Mouse (Mus musculus) erythroid progenitor cell, adult 5-6 weeks (primary cell): ENCODE measurements around the gene Tubg1. TPM values are rescaled to one million over a fixed set of nuclear protein-coding genes. Genes with fewer than 3 reads are reported as not detected.

Experiments used
- ATAC-seq: replicated peaks from 2 replicates; pipeline ENCODE4 v1.8.0; 2016; ENCODE audit warnings: moderate number of reproducible peaks, mild to moderate bottlenecking, moderate TSS enrichment, inconsistent platforms; ENCODE audit not compliant: poor library complexity, low FRiP score, severe bottlenecking
- total RNA-seq, 2 experiments: library from RNA; stranded (forward) in 1 of 2; stranded (reverse) in 1 of 2; fragments of 150-400 nt in 1 of 2; fragments of 186-747, 209-891 nt in 1 of 2; gene quantifications; 2 replicates each; pipeline versions ENCODE4 v1.2.3 to v1.2.4; 2015 to 2017; ENCODE audit warnings: low replicate concordance in 2 of 2

Gene Tubg1
- total RNA-seq, 2 experiments from 2014 or later: 29.3 to 40.7 TPM

DNA sequence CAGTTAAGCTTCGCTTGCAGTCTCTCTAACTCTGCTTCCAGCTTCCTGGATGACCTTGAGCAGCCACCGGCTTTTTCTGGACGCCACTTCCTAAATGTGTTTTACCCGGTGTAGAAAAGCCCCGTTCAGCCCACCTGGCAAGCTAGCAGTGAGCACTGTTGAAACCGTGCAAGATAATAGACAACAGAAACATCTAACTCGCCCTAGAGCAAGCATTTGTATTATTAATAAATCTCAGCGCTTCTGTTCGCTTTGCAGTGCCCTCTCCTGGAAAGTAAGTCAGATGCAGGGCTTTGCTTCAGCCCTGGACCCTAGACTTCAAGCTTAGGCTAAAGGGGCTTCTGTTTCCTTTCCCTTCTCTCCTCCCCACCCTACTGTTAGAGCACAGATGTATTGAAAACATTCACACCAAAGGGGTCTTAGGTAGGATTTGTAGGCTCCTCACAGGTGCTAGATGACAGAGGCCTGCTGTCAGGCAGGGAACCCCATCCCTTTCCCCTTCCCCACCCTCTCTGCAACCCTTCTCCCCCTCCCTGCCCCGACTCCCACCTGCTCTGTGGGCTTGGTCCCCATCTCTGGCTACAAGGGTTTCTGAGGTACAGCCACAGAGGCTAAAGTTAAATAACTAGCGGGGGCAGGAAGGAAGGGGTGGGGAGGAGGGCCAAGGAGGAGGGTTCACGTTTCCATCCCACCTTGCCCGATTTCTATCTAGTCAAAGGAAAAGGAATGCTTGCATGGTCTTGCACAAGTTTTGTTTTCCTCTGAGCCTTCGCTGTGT lies 55.3 kb downstream of the Tubg1 start, which contains the start of gene Ccr10:
Ccr10 (minus strand) TSS at position 593 of the 778 bp plus-strand sequence.
- ATAC-seq: no peak

DNA sequence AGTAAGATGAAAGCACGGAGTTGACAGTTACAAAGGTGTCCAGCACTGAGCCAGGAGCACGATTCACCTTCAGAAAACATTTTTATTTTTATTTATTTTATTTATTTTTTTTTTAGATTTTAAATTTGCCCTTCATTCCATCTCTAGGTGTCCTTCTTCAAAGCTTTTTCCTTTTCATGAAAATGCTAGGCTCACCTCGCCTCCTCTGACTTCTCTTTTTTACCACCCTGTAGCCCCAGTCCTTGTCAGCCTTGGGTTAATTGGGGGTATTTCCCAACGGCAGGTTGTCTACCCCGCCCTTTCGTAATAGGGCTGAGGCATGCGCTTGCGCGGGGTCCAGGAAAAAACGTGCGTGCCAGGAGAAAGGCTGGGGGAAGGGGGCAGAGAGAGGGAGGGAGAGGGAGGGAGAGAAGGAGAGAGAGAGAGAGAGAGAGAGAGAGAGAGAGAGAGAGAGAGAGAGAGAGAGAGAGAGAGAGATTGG lies 55.9 kb downstream of the Tubg1 start:
- ATAC-seq: no peak

Other genes with a start within 250 kb of the Tubg1 start
- 31.0 and 31.4 TPM in 2 replicates for gene Stat3, start 180.4 kb upstream of the Tubg1 start, total RNA-seq (2015; ENCODE audit: low replicate concordance)
- gene Stat3, start 180.4 kb upstream of the Tubg1 start, total RNA-seq (2017; ENCODE audit: low replicate concordance): 26.2 and 26.6 TPM in 2 replicates
- not detected in 2 replicates for gene Cavin1, start 149.1 kb upstream of the Tubg1 start, total RNA-seq (2015; ENCODE audit: low replicate concordance)
- gene Cavin1, start 149.1 kb upstream of the Tubg1 start, total RNA-seq (2017; ENCODE audit: low replicate concordance): not detected in 2 replicates
- 316 and 341 TPM in 2 replicates for gene Atp6v0a1, start 110.5 kb upstream of the Tubg1 start, total RNA-seq (2015; ENCODE audit: low replicate concordance)
- 355 and 494 TPM in 2 replicates for gene Atp6v0a1, start 110.5 kb upstream of the Tubg1 start, total RNA-seq (2017; ENCODE audit: low replicate concordance)
- 2.2 and 3.8 TPM in 2 replicates for gene Naglu, start 49.9 kb upstream of the Tubg1 start, total RNA-seq (2015; ENCODE audit: low replicate concordance)
- 4.5 and 9.9 TPM in 2 replicates for gene Naglu, start 49.9 kb upstream of the Tubg1 start, total RNA-seq (2017; ENCODE audit: low replicate concordance)
- 2.2 TPM in 1 of 2 replicates, not detected in the other for gene Hsd17b1, start 41.5 kb upstream of the Tubg1 start, total RNA-seq (2015; ENCODE audit: low replicate concordance)
- 0.26 TPM in 1 of 2 replicates, not detected in the other for gene Hsd17b1, start 41.5 kb upstream of the Tubg1 start, total RNA-seq (2017; ENCODE audit: low replicate concordance)
- 2.5 and 3.8 TPM in 2 replicates for gene Coasy, start 37.4 kb upstream of the Tubg1 start, total RNA-seq (2015; ENCODE audit: low replicate concordance)
- 1.7 and 6.8 TPM in 2 replicates for gene Coasy, start 37.4 kb upstream of the Tubg1 start, total RNA-seq (2017; ENCODE audit: low replicate concordance)
- gene Mlx, start 32.7 kb upstream of the Tubg1 start, total RNA-seq (2015; ENCODE audit: low replicate concordance): 36.0 and 43.6 TPM in 2 replicates
- 16.8 and 26.4 TPM in 2 replicates for gene Mlx, start 32.7 kb upstream of the Tubg1 start, total RNA-seq (2017; ENCODE audit: low replicate concordance)
- 5.9 and 7.9 TPM in 2 replicates for gene Psmc3ip, start 24.5 kb upstream of the Tubg1 start, total RNA-seq (2015; ENCODE audit: low replicate concordance)
- gene Psmc3ip, start 24.5 kb upstream of the Tubg1 start, total RNA-seq (2017; ENCODE audit: low replicate concordance): 13.2 and 29.0 TPM in 2 replicates
- 24.5 and 25.6 TPM in 2 replicates for gene Retreg3, start within 50 bp of the Tubg1 start, total RNA-seq (2015; ENCODE audit: low replicate concordance)
- gene Retreg3, start within 50 bp of the Tubg1 start, total RNA-seq (2017; ENCODE audit: low replicate concordance): 38.7 and 57.9 TPM in 2 replicates
- not detected in 2 replicates for gene Tubg2, start 36.0 kb downstream of the Tubg1 start, total RNA-seq (2015; ENCODE audit: low replicate concordance)
- gene Tubg2, start 36.0 kb downstream of the Tubg1 start, total RNA-seq (2017; ENCODE audit: low replicate concordance): not detected in 2 replicates
- gene Cntnap1, start 50.6 kb downstream of the Tubg1 start, total RNA-seq (2015; ENCODE audit: low replicate concordance): not detected in 2 replicates
- gene Cntnap1, start 50.6 kb downstream of the Tubg1 start, total RNA-seq (2017; ENCODE audit: low replicate concordance): not detected in 2 replicates
- not detected in 2 replicates for gene Plekhh3, start 51.4 kb downstream of the Tubg1 start, total RNA-seq (2015; ENCODE audit: low replicate concordance)
- not detected in 2 replicates for gene Plekhh3, start 51.4 kb downstream of the Tubg1 start, total RNA-seq (2017; ENCODE audit: low replicate concordance)
- not detected in 2 replicates for gene Ccr10, start 55.5 kb downstream of the Tubg1 start, total RNA-seq (2015; ENCODE audit: low replicate concordance)
- gene Ccr10, start 55.5 kb downstream of the Tubg1 start, total RNA-seq (2017; ENCODE audit: low replicate concordance): not detected in 2 replicates
- gene Ezh1, start 106.5 kb downstream of the Tubg1 start, total RNA-seq (2015; ENCODE audit: low replicate concordance): 32.3 and 58.4 TPM in 2 replicates
- 43.8 and 53.9 TPM in 2 replicates for gene Ezh1, start 106.5 kb downstream of the Tubg1 start, total RNA-seq (2017; ENCODE audit: low replicate concordance)
- gene Ramp2, start 126.1 kb downstream of the Tubg1 start, total RNA-seq (2015; ENCODE audit: low replicate concordance): not detected in 2 replicates
- not detected in 2 replicates for gene Ramp2, start 126.1 kb downstream of the Tubg1 start, total RNA-seq (2017; ENCODE audit: low replicate concordance)
- gene Vps25, start 133.8 kb downstream of the Tubg1 start, total RNA-seq (2015; ENCODE audit: low replicate concordance): 133 and 142 TPM in 2 replicates
- gene Vps25, start 133.8 kb downstream of the Tubg1 start, total RNA-seq (2017; ENCODE audit: low replicate concordance): 27.3 and 31.7 TPM in 2 replicates
- gene Wnk4, start 140.6 kb downstream of the Tubg1 start, total RNA-seq (2015; ENCODE audit: low replicate concordance): 0.72 and 5.9 TPM in 2 replicates
- gene Wnk4, start 140.6 kb downstream of the Tubg1 start, total RNA-seq (2017; ENCODE audit: low replicate concordance): 2.8 and 3.1 TPM in 2 replicates
- 5.8 and 10.1 TPM in 2 replicates for gene Cntd1, start 159.1 kb downstream of the Tubg1 start, total RNA-seq (2015; ENCODE audit: low replicate concordance)
- gene Cntd1, start 159.1 kb downstream of the Tubg1 start, total RNA-seq (2017; ENCODE audit: low replicate concordance): 11.1 and 11.6 TPM in 2 replicates
- gene Coa3, start 159.2 kb downstream of the Tubg1 start, total RNA-seq (2015; ENCODE audit: low replicate concordance): 19.8 and 33.1 TPM in 2 replicates
- gene Coa3, start 159.2 kb downstream of the Tubg1 start, total RNA-seq (2017; ENCODE audit: low replicate concordance): 5.3 and 16.2 TPM in 2 replicates
- 71.4 and 72.5 TPM in 2 replicates for gene Becn1, start 182.3 kb downstream of the Tubg1 start, total RNA-seq (2015; ENCODE audit: low replicate concordance)
- 273 TPM in 2 replicates for gene Becn1, start 182.3 kb downstream of the Tubg1 start, total RNA-seq (2017; ENCODE audit: low replicate concordance)
- 425 and 456 TPM in 2 replicates for gene Psme3, start 196.3 kb downstream of the Tubg1 start, total RNA-seq (2015; ENCODE audit: low replicate concordance)
- gene Psme3, start 196.3 kb downstream of the Tubg1 start, total RNA-seq (2017; ENCODE audit: low replicate concordance): 261 and 313 TPM in 2 replicates
- 25.2 and 38.6 TPM in 2 replicates for gene Aoc2, start 205.1 kb downstream of the Tubg1 start, total RNA-seq (2015; ENCODE audit: low replicate concordance)
- gene Aoc2, start 205.1 kb downstream of the Tubg1 start, total RNA-seq (2017; ENCODE audit: low replicate concordance): 12.8 and 18.9 TPM in 2 replicates
- gene Aoc3, start 210.7 kb downstream of the Tubg1 start, total RNA-seq (2015; ENCODE audit: low replicate concordance): 2.5 TPM in 1 of 2 replicates, not detected in the other
- 0.51 TPM in 1 of 2 replicates, not detected in the other for gene Aoc3, start 210.7 kb downstream of the Tubg1 start, total RNA-seq (2017; ENCODE audit: low replicate concordance)
- gene G6pc, start 247.6 kb downstream of the Tubg1 start, total RNA-seq (2015; ENCODE audit: low replicate concordance): not detected in 2 replicates
- gene G6pc, start 247.6 kb downstream of the Tubg1 start, total RNA-seq (2017; ENCODE audit: low replicate concordance): not detected in 2 replicates